Mouse (Mus musculus): ENCODE measurements at regions not wholly inside any gene's neighbourhood (a gene's known extent, or its start where the extent isn't known, plus 50 kb on each side); places are given as distances from the start of the nearest gene placed in this dataset.
"Not testable (repeated sequence)": the region's sequence is repeated elsewhere in the genome, so short reads cannot be mapped to it uniquely, and the experiment has no call there.

- DNase-seq (ENCODE audit: low spot score), result peak; percentile 45
These were observed 166.4 kb downstream of the Opa1 start for GRCm38 (mm10) chr16:29745486-29745885.

- no peak for DNase-seq (ENCODE audit: low spot score)
These were observed 167.1 kb downstream of the Opa1 start for GRCm38 (mm10) chr16:29746245-29746644.

DNA sequence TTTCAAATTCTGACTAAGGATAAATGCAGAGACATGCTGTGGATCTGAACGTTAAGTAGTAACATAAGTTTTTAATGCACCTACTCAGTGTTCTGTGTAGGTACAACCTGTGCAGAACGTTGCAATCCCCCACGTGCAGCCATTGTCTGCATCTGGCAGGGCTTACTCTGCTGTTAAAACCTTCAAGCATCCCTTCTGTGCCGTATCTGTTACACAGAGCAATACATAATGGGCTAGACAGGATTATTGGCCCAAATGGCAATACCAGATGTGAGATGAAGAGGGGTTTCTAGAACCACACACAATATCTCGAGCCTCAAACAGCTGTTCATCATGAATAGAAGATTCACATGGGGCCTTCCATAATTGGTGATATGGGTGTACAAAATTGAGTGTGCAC, 170.0 kb downstream of the Opa1 start:
- DNase-seq (ENCODE audit: low spot score), result no peak

GRCm38 (mm10) chr16:29754579-29755199, 175.6 kb downstream of the Opa1 start:
- DNase-seq (ENCODE audit: low spot score), result no peak

GRCm38 (mm10) chr16:29758246-29758645, 179.1 kb downstream of the Opa1 start:
- DNase-seq (ENCODE audit: low spot score), result no peak

GRCm38 (mm10) chr16:29759416-29759815, 180.3 kb downstream of the Opa1 start:
- DNase-seq (ENCODE audit: low spot score), result no peak

DNA sequence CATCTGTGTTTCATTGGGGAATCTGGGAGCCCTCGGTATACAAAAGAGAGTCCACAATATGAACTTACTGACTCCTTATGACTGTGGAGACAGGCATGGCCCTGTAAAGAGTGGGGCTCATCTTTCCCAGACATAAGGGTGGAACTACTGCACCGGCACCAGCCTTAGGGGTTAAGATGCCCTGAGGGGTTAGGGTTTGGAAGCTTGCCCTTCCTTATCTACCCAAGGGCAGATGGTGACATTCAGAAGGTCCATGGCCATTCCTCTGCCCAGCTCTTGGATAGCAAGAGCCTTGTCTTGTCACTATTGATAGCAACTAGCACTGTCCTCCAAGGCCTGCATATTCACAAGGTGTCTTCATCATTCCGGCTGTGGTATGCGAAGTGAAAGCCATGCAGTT, 181.5 kb downstream of the Opa1 start:
- no peak for DNase-seq (ENCODE audit: low spot score)

- DNase-seq (ENCODE audit: low spot score), result peak; percentile 89
These were observed 182.7 kb downstream of the Opa1 start for GRCm38 (mm10) chr16:29761779-29762277.

- no peak for DNase-seq (ENCODE audit: low spot score)
These were observed 185.2 kb downstream of the Opa1 start for GRCm38 (mm10) chr16:29764376-29764775.

DNA sequence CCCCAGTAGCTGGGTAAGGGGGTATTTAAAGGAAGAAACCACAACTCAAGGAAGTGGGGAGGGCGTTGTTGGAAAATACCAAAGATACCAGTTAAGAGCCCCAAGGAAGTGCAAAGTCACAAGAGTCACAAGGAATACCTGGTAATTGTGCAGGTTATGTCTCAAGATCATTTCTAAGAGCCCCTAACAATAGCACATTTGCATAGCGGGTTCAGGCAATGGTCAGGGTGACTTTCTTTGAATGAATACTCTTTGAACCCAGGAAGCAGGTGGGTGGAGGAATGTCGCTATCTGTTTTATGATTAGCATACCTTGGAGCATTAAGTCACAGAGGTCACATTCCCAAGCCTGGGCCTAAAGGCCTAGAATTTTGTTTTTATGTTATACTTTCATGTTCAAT, 186.7 kb downstream of the Opa1 start:
- not testable (repeated sequence) for DNase-seq (ENCODE audit: low spot score)

DNA sequence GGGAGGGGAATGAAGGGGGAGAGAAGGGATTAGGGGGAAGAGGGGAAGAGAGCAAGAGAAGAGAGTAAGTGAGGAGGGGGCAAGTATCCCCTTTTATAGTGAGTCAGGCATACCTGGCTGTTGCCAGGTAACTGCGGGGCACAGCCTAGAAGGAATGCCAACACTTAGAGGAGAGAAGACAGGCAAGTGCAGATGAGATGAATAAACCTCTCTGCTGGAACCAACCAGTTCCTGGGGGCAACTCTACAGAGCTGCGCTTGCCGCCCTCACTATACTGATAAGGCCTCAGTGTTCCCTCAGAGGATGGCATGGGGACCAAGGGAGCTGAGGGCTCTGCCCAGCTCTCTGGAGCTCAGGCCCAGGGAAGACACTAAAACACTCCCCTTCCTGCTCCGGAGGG, 192.2 kb downstream of the Opa1 start:
- DNase-seq (ENCODE audit: low spot score), result no peak

DNA sequence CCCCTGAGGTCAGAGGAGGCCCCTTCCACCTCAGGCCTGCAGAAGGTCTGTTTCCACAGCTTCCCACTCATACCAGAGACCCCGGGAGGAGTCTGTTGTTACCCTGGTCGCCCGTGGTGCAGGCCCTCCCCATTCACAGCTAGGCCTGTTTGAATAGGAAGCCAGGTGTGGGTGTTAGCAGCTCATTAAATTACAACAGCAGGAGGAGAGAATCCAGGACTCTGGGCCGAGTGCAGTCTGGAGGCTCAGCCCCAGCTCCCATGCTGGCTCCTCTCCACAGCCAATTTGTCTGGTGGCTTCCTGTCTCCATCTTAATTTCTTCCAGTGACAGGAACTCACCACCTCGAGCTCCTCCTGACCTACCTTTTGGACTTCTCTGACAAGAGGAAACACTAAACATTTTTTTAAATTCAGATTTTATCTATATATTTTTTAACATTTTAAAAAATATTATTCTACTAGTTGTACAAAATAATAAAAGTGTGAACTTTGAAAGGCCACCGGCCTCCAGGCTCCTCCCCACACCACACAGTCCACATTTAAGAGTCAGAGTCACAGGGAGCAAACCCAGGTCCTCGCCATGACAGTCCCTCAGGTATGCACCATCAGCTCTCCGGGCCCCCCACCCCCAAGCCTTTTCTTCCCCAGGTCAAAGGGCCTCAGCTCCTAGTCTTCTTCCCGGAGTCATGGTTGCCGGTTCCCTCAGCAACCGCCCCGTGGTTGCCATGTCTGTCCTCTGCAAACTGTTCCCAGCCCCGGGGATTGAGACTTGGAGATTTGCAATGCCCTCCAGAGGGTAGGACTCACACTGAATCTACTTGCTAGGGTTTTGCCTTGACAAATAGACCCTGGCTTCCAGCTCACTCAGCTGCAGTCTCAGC, 192.8 kb downstream of the Opa1 start:
- DNase-seq (ENCODE audit: low spot score), result no peak

- DNase-seq (ENCODE audit: low spot score), result no peak
These were observed 193.5 kb downstream of the Opa1 start for GRCm38 (mm10) chr16:29772609-29772988.

GRCm38 (mm10) chr16:29773056-29773455, 193.9 kb downstream of the Opa1 start:
- no peak for DNase-seq (ENCODE audit: low spot score)

DNA sequence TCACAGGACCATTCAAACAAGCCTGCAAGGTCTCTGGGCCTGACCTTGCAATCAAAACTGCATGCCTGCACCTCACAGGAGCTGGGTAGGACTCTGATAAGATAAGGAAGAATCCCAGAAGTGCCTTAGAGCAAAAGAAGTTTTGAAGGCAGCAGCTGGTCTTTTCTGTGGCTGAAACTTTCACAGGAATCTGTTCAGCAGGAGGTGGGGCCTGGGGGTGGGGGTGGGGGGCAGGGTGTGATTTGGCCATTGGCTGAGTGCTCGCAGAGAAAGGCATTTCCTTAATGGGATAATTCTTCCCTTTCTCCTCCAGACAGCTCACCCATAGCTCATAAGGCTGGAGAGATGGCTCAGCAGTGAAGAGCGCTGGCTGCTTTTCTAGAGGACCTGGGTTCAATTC, 195.8 kb downstream of the Opa1 start:
- DNase-seq (ENCODE audit: low spot score), result no peak

DNA sequence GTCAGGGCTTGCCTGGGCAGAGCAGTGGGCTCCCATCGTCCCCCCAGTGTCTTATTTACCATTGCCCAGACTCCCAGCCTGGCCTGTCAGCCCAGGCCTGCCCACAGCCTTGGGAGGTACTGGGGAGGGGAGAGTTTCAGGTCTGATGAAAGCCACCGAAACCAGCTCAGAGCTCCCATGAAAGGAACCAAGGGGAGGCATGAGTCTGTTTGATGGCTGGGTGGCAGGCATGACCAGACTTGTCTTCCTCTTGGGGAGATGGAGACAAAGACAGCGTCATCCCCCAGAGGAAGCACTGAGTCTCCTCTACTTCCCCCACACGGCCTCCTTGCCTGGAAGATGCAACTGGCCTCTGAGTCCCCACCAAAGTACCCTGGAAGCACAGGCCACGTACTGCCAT, 196.7 kb downstream of the Opa1 start:
- no peak for DNase-seq (ENCODE audit: low spot score)

- DNase-seq (ENCODE audit: low spot score), result no peak
These were observed 203.3 kb downstream of the Opa1 start for GRCm38 (mm10) chr16:29782441-29782840.

DNA sequence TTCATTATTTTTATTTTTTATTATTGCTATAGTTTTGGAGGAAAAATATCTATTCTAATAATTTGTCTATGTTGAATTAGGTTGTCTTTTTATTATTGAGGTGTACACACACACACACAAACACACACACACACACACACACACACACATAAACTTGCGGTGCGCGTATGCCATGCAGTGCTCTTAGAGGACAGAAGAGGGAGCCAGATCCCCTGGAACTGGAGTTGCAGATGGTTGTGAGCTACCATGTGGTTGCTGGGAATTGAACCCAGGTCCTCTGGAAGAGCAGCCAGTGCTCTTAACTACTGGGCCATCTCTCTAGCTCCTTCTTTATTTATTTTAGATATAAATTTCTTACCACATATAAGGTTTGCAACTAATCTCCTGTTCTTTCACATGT, 206.0 kb downstream of the Opa1 start:
- DNase-seq (ENCODE audit: low spot score), result no peak

GRCm38 (mm10) chr16:29786540-29786939, 207.4 kb downstream of the Opa1 start:
- no peak for DNase-seq (ENCODE audit: low spot score)

GRCm38 (mm10) chr16:29787633-29788511, 208.7 kb downstream of the Opa1 start:
- DNase-seq (ENCODE audit: low spot score), result no peak

DNA sequence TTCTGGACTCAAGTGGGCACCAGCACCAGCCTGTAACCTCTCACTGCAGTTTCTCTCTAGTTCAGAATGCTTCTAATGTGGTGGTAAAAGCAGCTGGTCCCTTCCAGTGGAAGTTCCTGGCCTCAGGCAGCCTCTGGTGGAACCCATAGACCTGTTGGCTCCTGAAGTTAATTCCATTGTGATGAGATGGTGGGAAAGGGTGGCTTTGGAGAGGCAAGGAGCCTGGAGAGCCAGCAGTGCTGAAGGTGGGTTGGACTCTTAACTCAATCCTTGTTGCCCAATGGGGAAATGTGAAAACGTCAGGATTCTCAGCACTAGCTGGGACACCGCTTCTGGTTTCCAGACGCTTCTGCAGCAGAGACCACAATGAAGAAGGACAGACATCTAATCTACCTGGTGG, 210.9 kb downstream of the Opa1 start:
- DNase-seq (ENCODE audit: low spot score), result no peak

DNA sequence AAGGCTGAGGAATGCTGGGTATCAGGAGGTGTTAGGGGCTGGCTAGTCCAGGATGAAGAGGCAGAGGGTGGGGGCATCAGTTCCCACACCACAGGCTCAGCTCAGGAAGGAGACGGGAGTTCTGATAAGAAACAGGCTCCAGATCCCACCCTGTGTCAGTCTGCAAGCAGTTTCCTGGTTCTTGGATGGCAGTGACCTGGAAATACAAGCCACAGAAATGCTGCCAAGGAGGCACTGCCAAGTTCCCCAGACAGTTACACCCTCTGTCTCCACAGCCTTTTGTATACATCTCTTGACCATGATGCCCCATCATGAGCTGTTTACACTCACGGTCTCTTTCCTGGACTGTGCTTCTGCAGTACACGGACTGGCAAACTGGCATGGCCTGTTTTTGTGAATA, 220.1 kb downstream of the Opa1 start:
- DNase-seq (ENCODE audit: low spot score), result no peak
